Mouse (Mus musculus) CH12.LX (cell line): Measurements from ENCODE around the gene Olfr963. TPM values are rescaled to one million over a fixed set of nuclear protein-coding genes. Genes with fewer than 3 reads are reported as not detected.

Source experiments
- DNase-seq: peaks from one replicate; pipeline ENCODE4 v3.0.0-alpha.2; 2013; ENCODE audit errors: extremely low read depth
- H3K27ac ChIP-seq: 2 replicates; pipeline ENCODE4 v1.5.1; 2012; ENCODE audit warnings: low read depth, mild to moderate bottlenecking, control low read depth, moderate library complexity; ENCODE audit not compliant: insufficient read depth
- H3K27me3 ChIP-seq: replicated peaks from 2 replicates; pipeline ENCODE3; 2012; ENCODE audit warnings: inconsistent platforms
- H3K36me3 ChIP-seq, 2 experiments: replicated peaks in 1 of 2; 2 replicates each; pipeline versions ENCODE3 to v1.6.1; 2012; ENCODE audit warnings: inconsistent platforms in 1 of 2, low read length in 1 of 2, mild to moderate bottlenecking in 1 of 2, mixed read lengths in 1 of 2, moderate library complexity in 1 of 2; ENCODE audit not compliant: control insufficient read depth in 1 of 2, insufficient read depth in 1 of 2
- H3K4me1 ChIP-seq, 2 experiments: 2 replicates each; pipeline ENCODE4 v1.6.1; 2012; ENCODE audit warnings: inconsistent platforms in 1 of 2, moderate library complexity in 1 of 2; ENCODE audit not compliant: insufficient read depth in 2 of 2, control insufficient read depth in 1 of 2
- H3K4me2 ChIP-seq: 2 replicates; pipeline ENCODE4 v1.6.1; 2012; ENCODE audit warnings: low read depth, mild to moderate bottlenecking, control low read depth; ENCODE audit not compliant: poor library complexity, insufficient read depth, severe bottlenecking
- H3K4me3 ChIP-seq, 3 experiments: fragments of 150-350 bp in 1 of 3; sonication (generic) in 1 of 3; replicated peaks in 1 of 3; 2 replicates each; pipeline versions ENCODE3 to v1.5.1; 2011 to 2012; ENCODE audit warnings: low read depth in 2 of 3, low read length in 2 of 3, mild to moderate bottlenecking in 2 of 3, moderate library complexity in 2 of 3, control low read depth in 1 of 3, improper control_type of control experiment in 1 of 3, inconsistent platforms in 1 of 3, mixed read lengths in 1 of 3; ENCODE audit not compliant: poor library complexity in 1 of 3
- H3K79me2 ChIP-seq: replicated peaks from 2 replicates; pipeline ENCODE4 v1.6.1; 2012; ENCODE audit warnings: mild to moderate bottlenecking, moderate library complexity; ENCODE audit not compliant: control insufficient read depth, poor library complexity, insufficient read depth, severe bottlenecking; ENCODE audit errors: extremely low read depth
- H3K9ac ChIP-seq: 2 replicates; pipeline ENCODE4 v1.6.1; 2012; ENCODE audit warnings: low read depth, mild to moderate bottlenecking, control low read depth, moderate library complexity; ENCODE audit not compliant: insufficient read depth
- H3K9me3 ChIP-seq: replicated peaks from 2 replicates; pipeline ENCODE3; 2012; ENCODE audit warnings: low read length, inconsistent platforms, mixed read lengths
- CHD2 ChIP-seq: IDR thresholded peaks from 2 replicates; pipeline ENCODE4 v1.6.1; 2011; ENCODE audit warnings: low read length, improper control_type of control experiment
- CTCF ChIP-seq, 2 experiments: IDR thresholded peaks in 1 of 2; conservative IDR thresholded peaks in 1 of 2; 2 replicates each; pipeline ENCODE4 v1.5.1; 2011 to 2012; ENCODE audit warnings: low read depth in 2 of 2, low read length in 2 of 2, improper control_type of control experiment in 1 of 2, inconsistent platforms in 1 of 2, mild to moderate bottlenecking in 1 of 2, moderate library complexity in 1 of 2
- ETS1 ChIP-seq: conservative IDR thresholded peaks from 2 replicates; pipeline ENCODE4 v1.6.1; 2012; ENCODE audit warnings: low read depth, mild to moderate bottlenecking, inconsistent platforms, low read length, improper control_type of control experiment, moderate library complexity
- HCFC1 ChIP-seq: IDR thresholded peaks from 2 replicates; pipeline ENCODE4 v1.6.1; 2012; ENCODE audit warnings: low read depth, mild to moderate bottlenecking, inconsistent platforms, low read length, improper control_type of control experiment
- IRF4 ChIP-seq: IDR thresholded peaks from 2 replicates; pipeline ENCODE4 v1.6.1; 2014; ENCODE audit warnings: low read depth, mild to moderate bottlenecking, inconsistent platforms, low read length, improper control_type of control experiment
- KAT2A ChIP-seq: IDR thresholded peaks from 2 replicates; pipeline ENCODE4 v1.6.1; 2012; ENCODE audit warnings: low read length, improper control_type of control experiment, inconsistent platforms; ENCODE audit not compliant: insufficient replicate concordance
- MAZ ChIP-seq: IDR thresholded peaks from 2 replicates; pipeline ENCODE4 v1.6.1; 2012; ENCODE audit warnings: low read depth, mild to moderate bottlenecking, inconsistent platforms, low read length, improper control_type of control experiment, moderate library complexity
- MXI1 ChIP-seq: IDR thresholded peaks from 2 replicates; pipeline ENCODE4 v1.6.1; 2011; ENCODE audit warnings: mild to moderate bottlenecking, low read depth, low read length, improper control_type of control experiment
- NELFE ChIP-seq: IDR thresholded peaks from 2 replicates; pipeline ENCODE4 v1.6.1; 2011; ENCODE audit warnings: low read depth, low read length, improper control_type of control experiment
- PAX5 ChIP-seq: IDR thresholded peaks from 2 replicates; pipeline ENCODE4 v1.6.1; 2012; ENCODE audit warnings: low read length, inconsistent platforms, mixed read lengths
- POLR2AphosphoS2 ChIP-seq: IDR thresholded peaks from 2 replicates; pipeline ENCODE4 v1.6.1; 2011; ENCODE audit warnings: low read depth, low read length, improper control_type of control experiment
- RCOR1 ChIP-seq: conservative IDR thresholded peaks from 2 replicates; pipeline ENCODE4 v1.6.1; 2012; ENCODE audit warnings: low read depth, mild to moderate bottlenecking, inconsistent platforms, low read length, improper control_type of control experiment
- SIN3A ChIP-seq: IDR thresholded peaks from 2 replicates; pipeline ENCODE4 v1.6.1; 2012; ENCODE audit warnings: low read length, improper control_type of control experiment, inconsistent platforms
- UBTF ChIP-seq: IDR thresholded peaks from 2 replicates; pipeline ENCODE4 v1.6.1; 2012; ENCODE audit warnings: low read depth, mild to moderate bottlenecking, inconsistent platforms, low read length, improper control_type of control experiment, moderate library complexity
- USF2 ChIP-seq: conservative IDR thresholded peaks from 2 replicates; pipeline ENCODE4 v1.6.1; 2011; ENCODE audit warnings: low read depth, low read length, improper control_type of control experiment
- ZC3H11A ChIP-seq: IDR thresholded peaks from 2 replicates; pipeline ENCODE4 v1.6.1; 2012; ENCODE audit warnings: low read depth, mild to moderate bottlenecking, inconsistent platforms, low read length, improper control_type of control experiment
- dilution Hi-C: fragments of 300-500 bp; cut with MboI; formaldehyde crosslinking; loops from 2 replicates; pipeline ENCODE4 v1.14.3; 2020; ENCODE audit warnings: low sequenced_read_pairs; ENCODE audit not compliant: extremely low pct_unique_long_range_greater_than_20kb, extremely low pct_ligation_motif_present
- in situ Hi-C: fragments of 300-500 bp; cut with MboI; formaldehyde crosslinking; loops from 3 replicates; pipeline ENCODE4 v1.14.3; 2019; ENCODE audit warnings: low sequenced_read_pairs, low pct_ligation_motif_present, low pct_unique_long_range_greater_than_20kb, mixed read lengths
- polyA plus RNA-seq: library from polyadenylated mRNA; unstranded; fragments of >175 nt; gene quantifications from 2 replicates; pipeline ENCODE4 v1.2.1, GENCODE M21; 2012; ENCODE audit warnings: low read depth; ENCODE audit not compliant: insufficient read length
- total RNA-seq, 2 experiments: library from RNA; depleted of rRNA; stranded (reverse); fragments of 300-350 nt in 1 of 2; fragments of >200 nt in 1 of 2; gene quantifications; 2 replicates each; pipeline ENCODE4 v1.2.3; 2012 to 2014

Olfr963 gene
- total and polyA plus RNA-seq, 3 experiments, result not detected

- no peak for TF ChIP-seq ETS1
- TF ChIP-seq POLR2AphosphoS2, result no peak
- TF ChIP-seq UBTF, result no peak
- TF ChIP-seq IRF4, result no peak
- no peak for TF ChIP-seq SIN3A
- TF ChIP-seq CHD2, result no peak
- TF ChIP-seq NELFE, result no peak
- TF ChIP-seq PAX5, result no peak
- no peak for TF ChIP-seq ZC3H11A
- Histone ChIP-seq H3K27ac (no peak within 1 kb of the TSS), H3K4me2 (no peak within 1 kb of the TSS), H3K9ac (no peak within 1 kb of the TSS), H3K4me3 (no peak within 1 kb of the TSS), H3K79me2 (no peaks in the 10 kb centered on the region), H3K36me3 (no peaks in the 10 kb centered on the region), H3K4me1 (no peaks in the 10 kb centered on the region), H3K27me3 (no peaks in the 10 kb centered on the region), H3K9me3 (no peaks in the 10 kb centered on the region)
- dilution Hi-C loops (no loop called here), in situ Hi-C loops (no loop called here)
- DNase-seq, result no peak
These were observed 22.2 kb upstream of the Olfr963 start, which contains the start of gene Olfr961 for GRCm38 (mm10) chr9:39644785-39645184. Gene Olfr961 (plus strand): TSS chr9:39645085.

- no peaks in the 10 kb centered on the region for H3K79me2 ChIP-seq
- DNase-seq, result no peak
- H3K4me2 ChIP-seq, result no peak overlapping the region
- no peaks in the 10 kb centered on the region for H3K9me3 ChIP-seq
- no peaks in the 10 kb centered on the region for H3K27me3 ChIP-seq
- no peaks in the 10 kb centered on the region for H3K36me3 ChIP-seq
- H3K27ac ChIP-seq, result no peak overlapping the region
- TF ChIP-seq MXI1 (no peak), HCFC1 (no peak), RCOR1 (no peak), SIN3A (no peak), ZC3H11A (no peak), USF2 (no peak), CTCF (conservative IDR thresholded peaks at IDR 0.05 in 1 of 2, IDR thresholded peaks at IDR 0.05 in 1 of 2; ENCODE audit: low read depth in 2 of 2, low read length in 2 of 2) (no peak), MAZ (no peak), KAT2A (no peak)
- no peaks in the 10 kb centered on the region for H3K4me1 ChIP-seq
- in situ Hi-C loops, result no loop called here
- H3K4me3 ChIP-seq, result no peak overlapping the region
- dilution Hi-C loops, result no loop called here
- H3K9ac ChIP-seq, result no peak overlapping the region
These were observed 19.6 kb upstream of the Olfr963 start for GRCm38 (mm10) chr9:39647382-39647781.
